Mouse (Mus musculus): ENCODE results near the gene Armc6.
"Not testable (repeated sequence)": the region's sequence is repeated elsewhere in the genome, so short reads cannot be mapped to it uniquely, and the experiment has no call there.

The Armc6 gene

GRCm38 (mm10) chr8:70227997-70228396 lies 6.3 kb downstream of the Armc6 start:
- no peak for DNase-seq

- DNase-seq: peak; percentile 27
Observed at GRCm38 (mm10) chr8:70223341-70223740, 10.9 kb downstream of the Armc6 start.

- DNase-seq: no peak
Observed at GRCm38 (mm10) chr8:70222041-70222440, 12.2 kb downstream of the Armc6 start.

GRCm38 (mm10) chr8:70220911-70221310 lies 13.4 kb downstream of the Armc6 start:
- DNase-seq: no peak

- DNase-seq: no peak
Observed at GRCm38 (mm10) chr8:70220236-70220840, 13.9 kb downstream of the Armc6 start.

- DNase-seq: no peak
Observed at GRCm38 (mm10) chr8:70219107-70219684, 15.1 kb downstream of the Armc6 start.

- no peak for DNase-seq
Observed at GRCm38 (mm10) chr8:70217441-70217840, 16.8 kb downstream of the Armc6 start.

- no peak for DNase-seq
Observed at GRCm38 (mm10) chr8:70216566-70216965, 17.7 kb downstream of the Armc6 start.

GRCm38 (mm10) chr8:70216161-70216560 lies 18.1 kb downstream of the Armc6 start:
- not testable (repeated sequence) for DNase-seq

- no peak for DNase-seq
Observed at GRCm38 (mm10) chr8:70215092-70215491, 19.2 kb downstream of the Armc6 start.

GRCm38 (mm10) chr8:70214411-70214810 lies 19.9 kb downstream of the Armc6 start:
- DNase-seq: no peak

- DNase-seq: peak; percentile 95
Observed at GRCm38 (mm10) chr8:70212112-70213055, 21.9 kb downstream of the Armc6 start, which contains the start of gene Slc25a42. Slc25a42 (minus strand) TSS chr8:70212305.

- no peak for DNase-seq
Observed at GRCm38 (mm10) chr8:70211726-70212111, 22.5 kb downstream of the Armc6 start.

GRCm38 (mm10) chr8:70211275-70211674 lies 23.0 kb downstream of the Armc6 start:
- DNase-seq: no peak

- no peak for DNase-seq
Observed at GRCm38 (mm10) chr8:70210538-70210937, 23.7 kb downstream of the Armc6 start.

GRCm38 (mm10) chr8:70208130-70208529 lies 26.1 kb downstream of the Armc6 start:
- no peak for DNase-seq

- DNase-seq: no peak
Observed at GRCm38 (mm10) chr8:70204757-70205156, 29.5 kb downstream of the Armc6 start.

- DNase-seq: no peak
Observed at GRCm38 (mm10) chr8:70203072-70203471, 31.2 kb downstream of the Armc6 start.

GRCm38 (mm10) chr8:70201417-70201816 lies 32.8 kb downstream of the Armc6 start:
- DNase-seq: no peak

- DNase-seq: peak; percentile 32
Observed at GRCm38 (mm10) chr8:70200098-70200681, 34.1 kb downstream of the Armc6 start.

- no peak for DNase-seq
Observed at GRCm38 (mm10) chr8:70197603-70198002, 36.7 kb downstream of the Armc6 start.

GRCm38 (mm10) chr8:70195762-70196161 lies 38.5 kb downstream of the Armc6 start:
- DNase-seq: no peak

GRCm38 (mm10) chr8:70194191-70194590 lies 40.1 kb downstream of the Armc6 start:
- DNase-seq: no peak

All from thymus, postnatal 25 days (tissue).